Mouse (Mus musculus) lung, embryonic 15.5 days (tissue): ENCODE measurements around the gene Tshz2. TPM values are rescaled to one million over a fixed set of nuclear protein-coding genes. Genes with fewer than 3 reads are reported as not detected.

Experiments
- ATAC-seq: fragments of 200-750 bp; cut with Nextera tagmentation; 2 replicates; pipeline ENCODE4 v1.8.0; 2017; ENCODE audit warnings: moderate number of reproducible peaks, borderline replicate concordance; ENCODE audit not compliant: low FRiP score, low TSS enrichment; ENCODE audit errors: extremely low read depth
- H3K27ac ChIP-seq: fragments of 300-500 bp; sonication (generic); 2 replicates; pipeline ENCODE4 v1.5.1; 2015; ENCODE audit warnings: moderate library complexity, mild to moderate bottlenecking, inconsistent platforms
- H3K27me3 ChIP-seq: fragments of 300-500 bp; sonication (generic); 2 replicates; pipeline ENCODE4 v1.6.1; 2015; ENCODE audit warnings: inconsistent platforms
- H3K36me3 ChIP-seq: fragments of 300-500 bp; sonication (generic); 2 replicates; pipeline ENCODE4 v1.6.1; 2015; ENCODE audit warnings: inconsistent platforms
- H3K4me1 ChIP-seq: fragments of 300-500 bp; sonication (generic); 2 replicates; pipeline ENCODE4 v1.6.1; 2015; ENCODE audit warnings: inconsistent platforms
- H3K4me2 ChIP-seq: fragments of 300-500 bp; sonication (generic); 2 replicates; pipeline ENCODE4 v1.6.1; 2015; ENCODE audit warnings: inconsistent platforms, mild to moderate bottlenecking, moderate library complexity
- H3K4me3 ChIP-seq: fragments of 300-500 bp; sonication (generic); 2 replicates; pipeline ENCODE4 v1.5.1; 2015; ENCODE audit warnings: mild to moderate bottlenecking, inconsistent platforms
- H3K9ac ChIP-seq: fragments of 300-500 bp; sonication (generic); 2 replicates; pipeline ENCODE4 v1.6.1; 2015; ENCODE audit warnings: inconsistent platforms
- H3K9me3 ChIP-seq: fragments of 300-500 bp; sonication (generic); 2 replicates; pipeline ENCODE4 v1.6.1; 2016; ENCODE audit warnings: inconsistent platforms
- WGBS: fragments of 180-500 bp; shearing (Covaris S2); methylation state at CpG from one replicate; pipeline ENCODE4 v1.1.7; 2015; 5-methylcytosine and 5-hydroxymethylcytosine counted together
- polyA plus RNA-seq: library from polyadenylated mRNA; unstranded; fragments of >200 nt; fragmentation: Nextera tagmentation; extraction: Ambion mirVana; gene quantifications from 2 replicates; pipeline ENCODE4 v1.2.1, GENCODE M21; 2015

Tshz2 gene
- polyA plus RNA-seq, 1 experiment from 2014 or later = 7.5 TPM

GRCm38 (mm10) chr2:169935642-169936041 is 302.8 kb downstream of the Tshz2 start:
- Histone ChIP-seq H3K27me3 (no peaks in the 10 kb centered on the region), H3K4me2 (no peak overlapping the region), H3K4me3 (no peak overlapping the region), H3K9me3 (no peaks in the 10 kb centered on the region), H3K9ac (no peak overlapping the region), H3K36me3 (no peaks in the 10 kb centered on the region), H3K27ac (no peak overlapping the region), H3K4me1 (no peaks in the 10 kb centered on the region)
- WGBS = 49% methylated on average over 6 of the region's 6 CpGs
- no peak for ATAC-seq

GRCm38 (mm10) chr2:169940297-169941142 is 307.7 kb downstream of the Tshz2 start:
- Histone ChIP-seq H3K4me2 (no peak overlapping the region), H3K27me3 (no peaks in the 10 kb centered on the region), H3K9me3 (no peaks in the 10 kb centered on the region), H3K4me1 (no peaks in the 10 kb centered on the region), H3K36me3 (no peaks in the 10 kb centered on the region), H3K27ac (no peak overlapping the region), H3K9ac (no peak overlapping the region), H3K4me3 (no peak overlapping the region)
- 50% methylated on average over 16 of the region's 16 CpGs for WGBS
- no peak for ATAC-seq

DNA sequence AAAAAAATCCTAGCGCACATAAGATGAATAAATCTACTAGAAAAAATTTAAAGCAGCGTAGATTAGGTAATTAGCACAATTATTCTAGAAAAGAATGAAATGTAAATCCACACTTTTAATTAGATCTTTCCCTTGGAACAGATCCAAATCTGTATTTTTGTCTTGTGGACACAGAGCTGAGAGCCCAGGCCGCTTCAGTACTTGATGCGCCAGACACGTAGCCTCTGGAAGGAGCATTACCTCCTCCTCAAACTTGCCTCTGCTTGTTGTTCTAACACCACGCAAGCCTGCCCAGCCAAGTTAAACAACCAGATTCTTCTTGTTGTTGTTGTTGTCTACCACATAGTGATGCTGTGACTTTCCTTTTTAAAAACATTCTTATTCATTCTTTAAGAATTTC is 310.9 kb downstream of the Tshz2 start:
- no peak for ATAC-seq
- no peaks in the 10 kb centered on the region for H3K27me3 ChIP-seq
- 85% methylated on average over 6 of the region's 6 CpGs for WGBS
- H3K4me2 ChIP-seq = no peak overlapping the region
- no peak overlapping the region for H3K27ac ChIP-seq
- H3K9ac ChIP-seq = no peak overlapping the region
- H3K4me1 ChIP-seq = no peaks in the 10 kb centered on the region
- H3K4me3 ChIP-seq = no peak overlapping the region
- H3K36me3 ChIP-seq = no peaks in the 10 kb centered on the region
- no peaks in the 10 kb centered on the region for H3K9me3 ChIP-seq

DNA sequence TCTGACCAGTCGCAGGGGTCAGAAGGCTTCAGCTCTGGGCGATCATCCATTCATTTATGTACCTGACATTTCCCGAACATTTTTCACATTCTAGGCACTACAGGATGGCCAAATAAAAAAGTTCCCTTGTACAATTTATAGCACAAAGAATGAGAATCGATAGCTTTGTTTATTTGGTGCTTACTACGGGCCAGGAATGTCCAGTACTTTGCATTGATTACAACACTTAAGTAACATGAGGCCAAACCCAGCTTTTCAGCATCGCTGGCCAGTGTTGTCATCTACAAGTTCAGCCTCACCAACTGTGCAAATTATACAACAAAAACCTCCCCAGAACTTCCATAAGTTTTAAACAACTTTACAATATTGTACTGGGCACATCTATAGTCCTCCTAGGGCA is 315.3 kb downstream of the Tshz2 start:
- Histone ChIP-seq H3K4me3 (no peak overlapping the region), H3K4me1 (no peaks in the 10 kb centered on the region), H3K4me2 (no peak overlapping the region), H3K27ac (no peak overlapping the region), H3K9me3 (no peaks in the 10 kb centered on the region), H3K9ac (no peak overlapping the region), H3K27me3 (no peaks in the 10 kb centered on the region), H3K36me3 (no peaks in the 10 kb centered on the region)
- WGBS = 75% methylated on average over 6 of the region's 6 CpGs
- no peak for ATAC-seq

DNA sequence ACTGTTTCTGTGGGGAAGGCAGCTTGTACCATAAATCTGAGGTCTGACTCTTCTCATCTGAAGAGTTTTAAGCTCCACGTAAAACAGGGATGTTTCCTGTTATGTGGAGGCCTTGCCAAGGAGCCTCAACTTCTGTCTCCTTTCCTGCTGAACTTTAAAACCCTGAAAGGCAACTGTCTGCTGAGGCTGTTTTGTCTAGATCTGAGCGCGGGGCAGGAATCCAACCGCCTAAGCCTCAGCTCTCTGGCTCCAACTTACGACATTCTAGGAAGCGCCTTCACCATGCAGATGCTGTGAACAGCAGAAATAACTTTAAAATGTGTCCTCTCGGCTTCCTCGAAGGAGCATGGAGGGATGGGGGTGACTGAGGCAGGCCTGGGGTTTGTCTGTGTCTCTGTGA is 318.2 kb downstream of the Tshz2 start:
- H3K9me3 ChIP-seq = no peaks in the 10 kb centered on the region
- no peaks in the 10 kb centered on the region for H3K36me3 ChIP-seq
- WGBS = 66% methylated on average over 8 of the region's 8 CpGs
- H3K4me2 ChIP-seq = no peak overlapping the region
- no peaks in the 10 kb centered on the region for H3K27me3 ChIP-seq
- no peak for ATAC-seq
- no peaks in the 10 kb centered on the region for H3K4me1 ChIP-seq
- H3K9ac ChIP-seq = no peak overlapping the region
- no peak overlapping the region for H3K27ac ChIP-seq
- no peak overlapping the region for H3K4me3 ChIP-seq

GRCm38 (mm10) chr2:169952981-169953380 is 320.2 kb downstream of the Tshz2 start:
- H3K27me3 ChIP-seq = no peaks in the 10 kb centered on the region
- H3K4me1 ChIP-seq = no peaks in the 10 kb centered on the region
- H3K4me3 ChIP-seq = no peak overlapping the region
- H3K4me2 ChIP-seq = no peak overlapping the region
- H3K36me3 ChIP-seq = no peaks in the 10 kb centered on the region
- WGBS = 66% methylated on average over 2 of the region's 2 CpGs
- no peak for ATAC-seq
- no peak overlapping the region for H3K9ac ChIP-seq
- H3K9me3 ChIP-seq = no peaks in the 10 kb centered on the region
- no peak overlapping the region for H3K27ac ChIP-seq

GRCm38 (mm10) chr2:169958736-169959573 is 326.1 kb downstream of the Tshz2 start:
- Histone ChIP-seq H3K4me1 (peaks cover 12% of the 10 kb centered on the region), H3K27me3 (no peaks in the 10 kb centered on the region), H3K9ac (no peak overlapping the region), H3K4me2 (no peak overlapping the region), H3K27ac (no peak overlapping the region), H3K4me3 (no peak overlapping the region), H3K36me3 (no peaks in the 10 kb centered on the region), H3K9me3 (no peaks in the 10 kb centered on the region)
- no peak for ATAC-seq
- WGBS = 36% methylated on average over 17 of the region's 17 CpGs

- no peak overlapping the region; the same call in 1 of the 2 replicates for H3K9ac ChIP-seq
- H3K9me3 ChIP-seq = no peaks in the 10 kb centered on the region
- H3K4me3 ChIP-seq = peak overlapping the region; percentile 31
- 28% methylated on average over 24 of the region's 24 CpGs for WGBS
- H3K4me1 ChIP-seq = peaks cover 12% of the 10 kb centered on the region
- peak overlapping the region; percentile 70 for H3K4me2 ChIP-seq
- no peak overlapping the region for H3K27ac ChIP-seq
- no peaks in the 10 kb centered on the region for H3K27me3 ChIP-seq
- no peaks in the 10 kb centered on the region for H3K36me3 ChIP-seq
- ATAC-seq = no peak
Observed at GRCm38 (mm10) chr2:169961463-169962230, 328.8 kb downstream of the Tshz2 start.

DNA sequence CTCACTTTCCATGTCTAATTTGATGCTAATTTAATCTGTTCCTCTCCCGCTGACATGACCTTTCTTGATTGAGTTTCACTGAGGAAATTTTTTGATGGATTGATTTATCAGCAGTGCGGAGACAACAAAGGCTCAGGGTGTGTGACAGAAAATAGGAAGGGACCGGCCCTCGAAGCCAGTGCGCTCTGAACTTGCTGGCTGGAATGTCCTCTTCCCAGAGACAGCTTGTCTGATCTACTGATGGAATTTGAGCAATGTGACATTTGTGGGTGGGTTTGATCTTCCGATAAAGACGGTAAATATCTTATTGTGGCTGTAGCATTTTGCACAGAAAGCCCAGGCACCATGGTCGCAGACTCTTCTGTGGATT is 329.4 kb downstream of the Tshz2 start:
- 24% methylated on average over 8 of the region's 8 CpGs for WGBS
- Histone ChIP-seq H3K4me3 (no peak overlapping the region), H3K27me3 (no peaks in the 10 kb centered on the region), H3K4me1 (peaks cover 12% of the 10 kb centered on the region), H3K36me3 (no peaks in the 10 kb centered on the region), H3K27ac (no peak overlapping the region), H3K9me3 (no peaks in the 10 kb centered on the region), H3K4me2 (peak overlapping the region; percentile 70), H3K9ac (no peak overlapping the region)
- ATAC-seq = no peak

GRCm38 (mm10) chr2:169962776-169963175 is 330.0 kb downstream of the Tshz2 start:
- peaks cover 12% of the 10 kb centered on the region for H3K4me1 ChIP-seq
- H3K27me3 ChIP-seq = no peaks in the 10 kb centered on the region
- H3K9me3 ChIP-seq = no peaks in the 10 kb centered on the region
- H3K27ac ChIP-seq = no peak overlapping the region
- H3K36me3 ChIP-seq = no peaks in the 10 kb centered on the region
- no peak overlapping the region for H3K4me3 ChIP-seq
- no peak for ATAC-seq
- H3K9ac ChIP-seq = no peak overlapping the region
- whole genome bisulfite sequencing = 60% methylated on average over 8 of the region's 8 CpGs
- no peak overlapping the region for H3K4me2 ChIP-seq

GRCm38 (mm10) chr2:169970481-169970880 is 337.7 kb downstream of the Tshz2 start:
- Histone ChIP-seq H3K27me3 (no peaks in the 10 kb centered on the region), H3K4me2 (no peak overlapping the region), H3K27ac (no peak overlapping the region), H3K9me3 (no peaks in the 10 kb centered on the region), H3K9ac (no peak overlapping the region), H3K4me3 (no peak overlapping the region), H3K4me1 (no peaks in the 10 kb centered on the region), H3K36me3 (no peaks in the 10 kb centered on the region)
- ATAC-seq = no peak
- 89% methylated on average over 6 of the region's 6 CpGs for WGBS
